Comparison of ENCODE assay signal across 31 mouse cellular contexts in the genomic region with DNA sequence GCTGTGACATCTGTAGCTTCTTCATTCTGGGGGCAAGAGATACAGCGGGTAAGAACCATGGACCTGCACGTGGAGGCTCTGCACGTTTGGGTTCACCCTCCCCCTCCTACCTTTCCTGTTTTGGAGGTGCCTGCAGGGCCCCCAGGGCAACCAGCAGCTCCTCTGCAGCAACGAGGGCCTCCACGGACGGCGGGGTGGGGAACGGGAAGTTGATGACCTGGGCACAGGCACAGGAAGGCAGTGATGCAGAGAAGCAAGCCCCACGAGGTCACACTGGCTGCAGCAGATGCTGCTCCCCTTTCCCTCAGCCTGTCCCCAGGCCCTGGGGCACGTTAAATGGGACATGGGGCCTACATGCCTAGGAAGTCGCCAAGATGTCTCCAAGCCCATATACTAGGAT. TPM values are rescaled to one million over a fixed set of nuclear protein-coding genes. Genes with fewer than 3 reads are reported as not detected.
DNase-seq lines count a peak whose midpoint lies in the region; ATAC-seq and TF ChIP-seq lines count a peak whose summit lies in the region.
"Had no signal": no experiment of that assay in that cellular context is flagged by ENCODE, and none has a peak within 500 bp of the region (broad histone marks: within the 10 kb centered on the region; RNA-seq: fewer than 3 reads in every experiment).

No protein-coding gene starts in this region.

- H3K9ac ChIP-seq in liver, postnatal 0 days (replicated peaks): no peak overlapping the region
- no peak overlapping the region for H3K9ac ChIP-seq in liver, embryonic 12.5 days
- H3K9ac ChIP-seq in CH12.LX (ENCODE audit: insufficient read depth, low read depth): no peak overlapping the region
- H3K9ac ChIP-seq: hindbrain, embryonic 14.5 days; limb, embryonic 12.5 days; neural tube, embryonic 12.5 days had no signal

- no peaks in the 10 kb centered on the region for H3K4me1 ChIP-seq in liver, postnatal 0 days (ENCODE audit: insufficient read depth)
- H3K4me1 ChIP-seq in liver, embryonic 12.5 days: no peaks in the 10 kb centered on the region
- H3K4me1 ChIP-seq in CH12.LX (ENCODE audit: control insufficient read depth in 1 of 2, insufficient read depth in 2 of 2): no peaks in the 10 kb centered on the region
- H3K4me1 ChIP-seq: limb, embryonic 12.5 days; midbrain, embryonic 10.5 days; neural tube, embryonic 12.5 days had no signal

- no peak for TF ChIP-seq EP300 in liver, postnatal 0 days (IDR thresholded peaks at IDR 0.05; ENCODE audit: low read depth)
- TF ChIP-seq EP300 in CH12.LX (IDR thresholded peaks at IDR 0.05; ENCODE audit: low read length): no peak

- no peaks in the 10 kb centered on the region for H3K27me3 ChIP-seq in liver, postnatal 0 days (ENCODE audit: insufficient read depth, low read length)
- H3K27me3 ChIP-seq in liver, embryonic 12.5 days (replicated peaks): no peaks in the 10 kb centered on the region
- no peaks in the 10 kb centered on the region for H3K27me3 ChIP-seq in CH12.LX (replicated peaks)
- no peaks in the 10 kb centered on the region for H3K27me3 ChIP-seq in splenic B cell, adult 2 months (ENCODE audit: control insufficient read depth, insufficient read depth, low read length, poor library complexity, severe bottlenecking)
- H3K27me3 ChIP-seq: limb, embryonic 12.5 days; neural tube, embryonic 12.5 days had no signal

- H3K4me2 ChIP-seq in liver, postnatal 0 days (ENCODE audit: low read depth, low read length): no peak overlapping the region
- H3K4me2 ChIP-seq in liver, embryonic 12.5 days: no peak overlapping the region
- H3K4me2 ChIP-seq in CH12.LX (ENCODE audit: insufficient read depth, low read depth, poor library complexity, severe bottlenecking): no peak overlapping the region
- H3K4me2 ChIP-seq: heart, embryonic 11.5 days; hindbrain, embryonic 14.5 days; limb, embryonic 12.5 days; liver, embryonic 11.5 days; neural tube, embryonic 12.5 days had no signal

- no peaks in the 10 kb centered on the region for H3K9me3 ChIP-seq in liver, postnatal 0 days (ENCODE audit: low read length)
- H3K9me3 ChIP-seq in liver, embryonic 12.5 days (replicated peaks): no peaks in the 10 kb centered on the region
- H3K9me3 ChIP-seq in CH12.LX (replicated peaks; ENCODE audit: low read length): peaks cover 71% of the 10 kb centered on the region
- H3K9me3 ChIP-seq: limb, embryonic 12.5 days; midbrain, embryonic 10.5 days; neural tube, embryonic 12.5 days had no signal

- intact Hi-C loops in gastrocnemius, postnatal 36 days (cut with DNase I): loop anchor here (5.0 kb wide), 1 partner anchor 38 kb away; no protein-coding TSS in a partner anchor

- no peak for TF ChIP-seq POLR2A in CH12.LX (IDR thresholded peaks at IDR 0.05; ENCODE audit: low read depth, low read length)

- TF ChIP-seq CTCF in liver, postnatal 0 days (IDR thresholded peaks at IDR 0.05; ENCODE audit: low read depth): no peak
- no peak for TF ChIP-seq CTCF in CH12.LX (conservative IDR thresholded peaks at IDR 0.05 in 1 of 2, IDR thresholded peaks at IDR 0.05 in 1 of 2; ENCODE audit: low read depth in 2 of 2, low read length in 2 of 2)

- TF ChIP-seq RAD21 in CH12.LX (IDR thresholded peaks at IDR 0.05; ENCODE audit: low read depth, low read length): no peak

- dilution Hi-C loops in CH12.LX (cut with MboI; ENCODE audit: extremely low pct_ligation_motif_present, extremely low pct_unique_long_range_greater_than_20kb, low sequenced_read_pairs): no loop called here

- H3K27ac ChIP-seq in liver, postnatal 0 days (ENCODE audit: low read depth): no peak overlapping the region
- H3K27ac ChIP-seq in liver, embryonic 12.5 days: no peak overlapping the region
- H3K27ac ChIP-seq in CH12.LX (ENCODE audit: insufficient read depth, low read depth): no peak overlapping the region
- H3K27ac ChIP-seq: hindbrain, embryonic 14.5 days; limb, embryonic 12.5 days; macrophage; midbrain, embryonic 10.5 days; neural tube, embryonic 12.5 days; stomach, postnatal 0 days had no signal

- peaks cover 85% of the 10 kb centered on the region for H3K36me3 ChIP-seq in liver, postnatal 0 days (replicated peaks; ENCODE audit: insufficient read depth, low read length)
- peaks cover 100% of the 10 kb centered on the region for H3K36me3 ChIP-seq in liver, embryonic 12.5 days
- H3K36me3 ChIP-seq in CH12.LX (replicated peaks in 1 of 2; ENCODE audit: control insufficient read depth in 1 of 2, insufficient read depth in 1 of 2, low read length in 1 of 2): peaks cover 94 to 99% of the 10 kb centered on the region in 2 experiments
- peaks cover 4% of the 10 kb centered on the region for H3K36me3 ChIP-seq in splenic B cell, adult 2 months (ENCODE audit: control insufficient read depth, insufficient read depth, low read length, poor library complexity, severe bottlenecking)

- H3K4me3 ChIP-seq in liver, postnatal 0 days (ENCODE audit: low read depth, low read length): no peak overlapping the region
- no peak overlapping the region for H3K4me3 ChIP-seq in liver, embryonic 12.5 days
- no peak overlapping the region for H3K4me3 ChIP-seq in CH12.LX (replicated peaks in 1 of 3; ENCODE audit: low read depth in 2 of 3, low read length in 2 of 3, poor library complexity in 1 of 3)
- H3K4me3 ChIP-seq: limb, embryonic 12.5 days; midbrain, embryonic 10.5 days; myocyte; neural tube, embryonic 12.5 days had no signal

- in situ Hi-C loops in CH12.LX (cut with MboI; ENCODE audit: low pct_ligation_motif_present, low pct_unique_long_range_greater_than_20kb, low sequenced_read_pairs): no loop called here

- ATAC-seq in liver, postnatal 0 days: no peak
- no peak for ATAC-seq in liver, embryonic 12.5 days
- 0 out of 2 replicates have a peak, but pooled peaks have one; percentile 38 for ATAC-seq in common myeloid progenitor, adult 5-6 weeks (replicated peaks; ENCODE audit: low read depth, poor library complexity, severe bottlenecking)
- ATAC-seq in erythroid progenitor cell, adult 5-6 weeks (replicated peaks; ENCODE audit: low FRiP score, poor library complexity, severe bottlenecking): no peak
- ATAC-seq: CD4-positive, CD25-positive, alpha-beta regulatory T cell, adult 4 months; forebrain, embryonic 14.5 days had no signal

- 36% methylated on average over 11 of the region's 11 CpGs for WGBS in liver, postnatal 0 days (ENCODE audit: insufficient replicate concordance)
- WGBS in liver, embryonic 12.5 days (ENCODE audit: insufficient replicate concordance): 70% methylated on average over 11 of the region's 11 CpGs

- no peaks in the 10 kb centered on the region for H3K79me2 ChIP-seq in CH12.LX (replicated peaks; ENCODE audit: control insufficient read depth, extremely low read depth, insufficient read depth, poor library complexity, severe bottlenecking)

- DNase-seq in liver, postnatal 0 days: peak; percentile 47
- no peak for DNase-seq in CH12.LX (ENCODE audit: extremely low read depth)
- DNase-seq in splenic B cell, adult 2 months (ENCODE audit: low read depth, low spot score): peak; percentile 75
- DNase-seq in gastrocnemius, postnatal 36 days: no peak
- DNase-seq: adrenal gland, postnatal 14 days; gastrocnemius, postnatal 25 days; heart, adult 18-20 months; heart, postnatal 4 days; kidney, adult 11 months; kidney, postnatal 14 days; lung, adult 2 months; lung, postnatal 10 days; right cerebral cortex, postnatal 4 days; thymus, adult 18-20 months; thymus, postnatal 36 days had no signal

RNA-seq across cellular contexts. Expression of a gene that starts 14.8 kb away (rescaled TPM):
- 3.3 and 3.4 TPM in 2 replicates for polyA plus RNA-seq in liver, postnatal 0 days (2015; fragmentation: Nextera tagmentation; extraction: Ambion mirVana)
- 11.3 and 11.4 TPM in 2 replicates for polyA plus RNA-seq in liver, embryonic 12.5 days (2016; fragmentation: Nextera tagmentation; extraction: Ambion mirVana)
- total RNA-seq in CH12.LX (2012; rRNA removed) (21.0 and 23.8 TPM in 2 replicates), CH12.LX (2014; rRNA removed) (22.7 and 26.0 TPM in 2 replicates)
- polyA plus RNA-seq in CH12.LX (2012; ENCODE audit: insufficient read length, low read depth): 33.0 and 36.9 TPM in 2 replicates
- 19.8 and 72.8 TPM in 2 replicates for total RNA-seq in common myeloid progenitor, adult 5-6 weeks (2017)
- total RNA-seq in gastrocnemius, postnatal 36 days (2021): 1 to 10 TPM; 3.4 to 4.3 TPM
- total RNA-seq in erythroid progenitor cell, adult 5-6 weeks (2015; ENCODE audit: low replicate concordance): 3.2 and 5.0 TPM in 2 replicates
- 3.6 and 15.9 TPM in 2 replicates for total RNA-seq in erythroid progenitor cell, adult 5-6 weeks (2017; ENCODE audit: low replicate concordance)

RNA-seq across cellular contexts. Expression of a gene that starts 22.2 kb away (rescaled TPM):
- 20.2 and 20.9 TPM in 2 replicates for polyA plus RNA-seq in liver, postnatal 0 days (2015; fragmentation: Nextera tagmentation; extraction: Ambion mirVana)
- 44.0 and 44.1 TPM in 2 replicates for polyA plus RNA-seq in liver, embryonic 12.5 days (2016; fragmentation: Nextera tagmentation; extraction: Ambion mirVana)
- total RNA-seq in CH12.LX (2012; rRNA removed) (48.4 and 49.6 TPM in 2 replicates), CH12.LX (2014; rRNA removed) (30.1 and 37.7 TPM in 2 replicates)
- 147 and 164 TPM in 2 replicates for polyA plus RNA-seq in CH12.LX (2012; ENCODE audit: insufficient read length, low read depth)
- total RNA-seq in common myeloid progenitor, adult 5-6 weeks (2017): 32.7 and 32.8 TPM in 2 replicates
- total RNA-seq in gastrocnemius, postnatal 36 days (2021): 1 to 10 TPM; 3.8 to 4.0 TPM
- total RNA-seq in erythroid progenitor cell, adult 5-6 weeks (2015; ENCODE audit: low replicate concordance): 5.4 and 10.5 TPM in 2 replicates
- total RNA-seq in erythroid progenitor cell, adult 5-6 weeks (2017; ENCODE audit: low replicate concordance): 2.0 and 2.4 TPM in 2 replicates

RNA-seq across cellular contexts. Expression of a gene that starts 29.1 kb away (rescaled TPM):
- polyA plus RNA-seq in liver, postnatal 0 days (2015; fragmentation: Nextera tagmentation; extraction: Ambion mirVana): 369 and 531 TPM in 2 replicates
- polyA plus RNA-seq in liver, embryonic 12.5 days (2016; fragmentation: Nextera tagmentation; extraction: Ambion mirVana): 657 and 673 TPM in 2 replicates
- total RNA-seq in CH12.LX (2012; rRNA removed) (466 and 486 TPM in 2 replicates), CH12.LX (2014; rRNA removed) (650 and 656 TPM in 2 replicates)
- polyA plus RNA-seq in CH12.LX (2012; ENCODE audit: insufficient read length, low read depth): 687 and 803 TPM in 2 replicates
- 252 and 273 TPM in 2 replicates for total RNA-seq in common myeloid progenitor, adult 5-6 weeks (2017)
- 1,000 to 10,000 TPM; 1,061 to 1,578 TPM for total RNA-seq in gastrocnemius, postnatal 36 days (2021)
- 158 and 186 TPM in 2 replicates for total RNA-seq in erythroid progenitor cell, adult 5-6 weeks (2015; ENCODE audit: low replicate concordance)
- total RNA-seq in erythroid progenitor cell, adult 5-6 weeks (2017; ENCODE audit: low replicate concordance): 215 and 222 TPM in 2 replicates

RNA-seq across cellular contexts. Expression of a gene that starts 30.0 kb away (rescaled TPM):
- polyA plus RNA-seq in liver, postnatal 0 days (2015; fragmentation: Nextera tagmentation; extraction: Ambion mirVana): 0.17 and 0.18 TPM in 2 replicates
- 0.38 and 0.66 TPM in 2 replicates for polyA plus RNA-seq in liver, embryonic 12.5 days (2016; fragmentation: Nextera tagmentation; extraction: Ambion mirVana)
- total RNA-seq in CH12.LX (2012; rRNA removed): 0.59 and 0.80 TPM in 2 replicates
- not detected in 2 replicates for total RNA-seq in CH12.LX (2014; rRNA removed)
- 0.87 and 1.1 TPM in 2 replicates for polyA plus RNA-seq in CH12.LX (2012; ENCODE audit: insufficient read length, low read depth)
- total RNA-seq in common myeloid progenitor, adult 5-6 weeks (2017): 1.2 TPM in 1 of 2 replicates, not detected in the other
- under 1 TPM in 1 of 2 experiments, not detected in 1; 0.20 TPM for total RNA-seq in gastrocnemius, postnatal 36 days (2021)
- not detected in 2 replicates for total RNA-seq in erythroid progenitor cell, adult 5-6 weeks (2015; ENCODE audit: low replicate concordance)
- total RNA-seq in erythroid progenitor cell, adult 5-6 weeks (2017; ENCODE audit: low replicate concordance): not detected in 2 replicates
- total RNA-seq: gastrocnemius, postnatal 25 days; midbrain, postnatal 0 days had no signal
- polyA plus RNA-seq: embryonic facial prominence, embryonic 11.5 days; macrophage had no signal

RNA-seq across cellular contexts. Expression of a gene that starts 56.5 kb away (rescaled TPM):
- 3.8 and 4.6 TPM in 2 replicates for polyA plus RNA-seq in liver, postnatal 0 days (2015; fragmentation: Nextera tagmentation; extraction: Ambion mirVana)
- polyA plus RNA-seq in liver, embryonic 12.5 days (2016; fragmentation: Nextera tagmentation; extraction: Ambion mirVana): 24.7 and 25.1 TPM in 2 replicates
- total RNA-seq in CH12.LX (2012; rRNA removed) (21.3 and 24.9 TPM in 2 replicates), CH12.LX (2014; rRNA removed) (34.5 and 48.8 TPM in 2 replicates)
- polyA plus RNA-seq in CH12.LX (2012; ENCODE audit: insufficient read length, low read depth): 39.8 and 58.3 TPM in 2 replicates
- 8.1 and 10.8 TPM in 2 replicates for total RNA-seq in common myeloid progenitor, adult 5-6 weeks (2017)
- total RNA-seq in gastrocnemius, postnatal 36 days (2021): 1 to 10 TPM; 2.5 to 3.8 TPM
- total RNA-seq in erythroid progenitor cell, adult 5-6 weeks (2015; ENCODE audit: low replicate concordance): 6.5 and 13.4 TPM in 2 replicates
- total RNA-seq in erythroid progenitor cell, adult 5-6 weeks (2017; ENCODE audit: low replicate concordance): 1.2 and 7.1 TPM in 2 replicates

Comparison
In these comparisons a context has a peak if more than half of its experiments do, and no peak if none do; other contexts are left out.
1. DNase-seq: peak in liver, postnatal 0 days (single experiment) and splenic B cell, adult 2 months (single experiment); none in CH12.LX (single experiment) and gastrocnemius, postnatal 36 days (0 of 2).